Mouse (Mus musculus) lung, embryonic 16.5 days (tissue): ENCODE data around the gene Ahr. TPM values are rescaled to one million over a fixed set of nuclear protein-coding genes. Genes with fewer than 3 reads are reported as not detected.
A peak's percentile ranks its signal among the peaks of the same experiment; 100 is the strongest.

Source experiments
- ATAC-seq: fragments of 200-750 bp; cut with Nextera tagmentation; 2 replicates; pipeline ENCODE4 v1.8.0; 2017; ENCODE audit warnings: low read depth, mild to moderate bottlenecking, moderate library complexity
- H3K27ac ChIP-seq: fragments of 300-500 bp; sonication (generic); 2 replicates; pipeline ENCODE4 v1.5.1; 2014; ENCODE audit warnings: mild to moderate bottlenecking, control low read depth, low read length
- H3K27me3 ChIP-seq: fragments of 300-500 bp; sonication (generic); 2 replicates; pipeline ENCODE4 v1.6.1; 2014; ENCODE audit warnings: low read depth, low read length, mixed read lengths; ENCODE audit not compliant: control insufficient read depth, insufficient read depth
- H3K36me3 ChIP-seq: fragments of 300-500 bp; sonication (generic); 2 replicates; pipeline ENCODE4 v1.6.1; 2014; ENCODE audit warnings: low read length; ENCODE audit not compliant: control insufficient read depth, insufficient read depth
- H3K4me1 ChIP-seq: fragments of 300-500 bp; sonication (generic); replicated peaks from 2 replicates; pipeline ENCODE4 v1.6.1; 2014; ENCODE audit warnings: low read length, mixed read lengths; ENCODE audit not compliant: control insufficient read depth, insufficient read depth
- H3K4me2 ChIP-seq: fragments of 300-500 bp; sonication (generic); 2 replicates; pipeline ENCODE4 v1.6.1; 2014; ENCODE audit warnings: low read depth, low read length, control low read depth
- H3K4me3 ChIP-seq: fragments of 300-500 bp; sonication (generic); 2 replicates; pipeline ENCODE4 v1.5.1; 2014; ENCODE audit warnings: mild to moderate bottlenecking, low read length, control low read depth
- H3K9ac ChIP-seq: fragments of 300-500 bp; sonication (generic); 2 replicates; pipeline ENCODE4 v1.6.1; 2014; ENCODE audit warnings: low read length, control low read depth
- H3K9me3 ChIP-seq: fragments of 300-500 bp; sonication (generic); 2 replicates; pipeline ENCODE4 v1.6.1; 2016; ENCODE audit warnings: low read length; ENCODE audit not compliant: control insufficient read depth
- WGBS: fragments of 180-500 bp; shearing (Covaris S2); extraction: QIAGEN DNeasy Blood & Tissue Kit; methylation state at CpG from one replicate; pipeline ENCODE4 v1.1.7; 2014; 5-methylcytosine and 5-hydroxymethylcytosine counted together
- polyA plus RNA-seq: library from polyadenylated mRNA; unstranded; fragments of >200 nt; fragmentation: Nextera tagmentation; extraction: Ambion mirVana; gene quantifications from 2 replicates; pipeline ENCODE4 v1.2.1, GENCODE M21; 2015

The Ahr gene
- polyA plus RNA-seq, result 22.1 and 23.1 TPM in 2 replicates

DNA sequence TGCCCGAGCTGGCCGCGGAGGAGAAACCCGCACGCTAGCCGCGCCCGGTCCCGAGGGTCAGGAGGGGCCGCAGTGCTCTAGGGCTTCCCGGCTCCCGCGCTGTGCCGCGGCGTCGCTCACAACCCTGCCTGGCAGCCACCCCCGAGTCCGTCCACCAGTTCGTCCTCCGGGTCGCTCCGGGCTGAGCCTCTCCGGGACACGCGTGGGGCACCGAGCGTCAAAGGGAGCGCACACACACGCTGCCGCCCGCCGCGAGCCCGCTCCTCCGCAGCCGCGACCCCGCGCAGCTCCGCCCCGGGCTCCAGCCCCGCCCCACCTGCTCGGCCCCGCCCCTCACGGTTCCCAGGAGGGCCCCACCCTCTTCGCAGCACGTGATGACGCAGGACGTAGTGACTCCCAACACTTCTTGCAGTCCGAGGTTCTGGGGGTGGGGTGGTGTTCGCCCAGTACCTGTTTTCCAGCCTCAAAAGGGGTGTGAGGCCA lies at the start of gene Ahr:
TSS of gene Ahr (minus strand) at position 285 of the 483 bp plus-strand sequence.
- no peaks in the 10 kb centered on the region for H3K9me3 ChIP-seq
- H3K36me3 ChIP-seq, result no peaks in the 10 kb centered on the region
- peak within 1 kb of the TSS; percentile 73 for H3K4me3 ChIP-seq
- no peaks in the 10 kb centered on the region; the same call in 1 of the 2 replicates for H3K4me1 ChIP-seq
- 0% methylated on average over 38 of the region's 52 CpGs for WGBS
- peak within 1 kb of the TSS; percentile 85 for H3K27ac ChIP-seq
- peak; percentile 97 for ATAC-seq
- peak within 1 kb of the TSS; percentile 94 for H3K4me2 ChIP-seq
- H3K27me3 ChIP-seq, result no peaks in the 10 kb centered on the region
- H3K9ac ChIP-seq, result peak within 1 kb of the TSS; percentile 77

DNA sequence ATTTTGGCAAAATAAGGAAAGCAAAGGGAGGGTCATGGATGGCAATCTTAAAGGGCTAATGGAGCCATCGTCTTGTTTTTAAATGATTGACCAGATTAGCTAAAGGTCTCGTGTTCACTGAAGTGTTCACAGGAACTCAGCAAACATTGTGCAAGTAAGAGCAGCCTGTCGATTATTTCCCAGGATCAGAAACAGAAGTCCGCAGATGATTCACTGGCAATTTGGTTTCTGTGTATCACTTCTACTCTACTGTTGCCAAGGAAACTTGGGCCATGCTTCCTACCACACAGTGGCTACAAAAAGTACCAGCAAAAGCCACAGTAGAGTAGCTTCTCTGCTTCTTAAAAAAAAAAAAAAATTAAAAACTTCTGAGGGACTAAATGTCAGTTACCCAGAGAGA lies 44.0 kb upstream of the Ahr start:
- Histone ChIP-seq H3K9me3 (no peaks in the 10 kb centered on the region), H3K36me3 (no peaks in the 10 kb centered on the region), H3K9ac (no peak overlapping the region), H3K27ac (no peak overlapping the region), H3K4me1 (no peaks in the 10 kb centered on the region), H3K4me2 (no peak overlapping the region), H3K27me3 (no peaks in the 10 kb centered on the region), H3K4me3 (no peak overlapping the region)
- no peak for ATAC-seq
- WGBS, result 51% methylated on average over 4 of the region's 4 CpGs

GRCm38 (mm10) chr12:35576107-35576506 lies 41.3 kb upstream of the Ahr start:
- Histone ChIP-seq H3K27ac (no peak overlapping the region), H3K36me3 (no peaks in the 10 kb centered on the region), H3K9me3 (no peaks in the 10 kb centered on the region), H3K9ac (no peak overlapping the region), H3K4me1 (no peaks in the 10 kb centered on the region), H3K4me2 (no peak overlapping the region), H3K4me3 (no peak overlapping the region), H3K27me3 (no peaks in the 10 kb centered on the region)
- ATAC-seq, result no peak
- WGBS, result 73% methylated on average over 4 of the region's 4 CpGs

DNA sequence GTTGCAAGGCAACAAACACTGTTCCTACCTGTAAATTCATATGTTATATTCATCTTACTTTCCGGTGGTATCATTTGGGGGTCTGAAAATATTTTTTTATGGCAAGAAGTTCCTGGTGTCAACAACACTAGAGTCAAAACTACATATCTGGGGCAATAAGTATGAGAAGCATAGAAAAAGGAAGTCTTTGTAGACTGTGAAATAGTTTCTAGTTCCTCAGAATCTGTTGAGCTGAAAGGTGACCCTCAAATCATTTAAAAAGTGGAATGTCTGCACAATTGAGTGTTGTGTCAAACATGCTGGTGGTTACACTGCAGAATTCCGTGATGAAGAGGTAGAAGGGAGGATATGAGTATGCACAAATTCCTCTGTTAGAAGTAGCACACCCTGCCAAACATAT lies 38.9 kb upstream of the Ahr start:
- Histone ChIP-seq H3K9ac (no peak overlapping the region), H3K36me3 (no peaks in the 10 kb centered on the region), H3K9me3 (no peaks in the 10 kb centered on the region), H3K27ac (0 out of 2 replicates have a peak overlapping the region, but pooled peaks have one; percentile 17), H3K27me3 (no peaks in the 10 kb centered on the region), H3K4me3 (no peak overlapping the region), H3K4me2 (no peak overlapping the region), H3K4me1 (no peaks in the 10 kb centered on the region)
- WGBS, result 38% methylated on average over 2 of the region's 2 CpGs
- no peak; the same call in 1 of the 2 replicates for ATAC-seq

DNA sequence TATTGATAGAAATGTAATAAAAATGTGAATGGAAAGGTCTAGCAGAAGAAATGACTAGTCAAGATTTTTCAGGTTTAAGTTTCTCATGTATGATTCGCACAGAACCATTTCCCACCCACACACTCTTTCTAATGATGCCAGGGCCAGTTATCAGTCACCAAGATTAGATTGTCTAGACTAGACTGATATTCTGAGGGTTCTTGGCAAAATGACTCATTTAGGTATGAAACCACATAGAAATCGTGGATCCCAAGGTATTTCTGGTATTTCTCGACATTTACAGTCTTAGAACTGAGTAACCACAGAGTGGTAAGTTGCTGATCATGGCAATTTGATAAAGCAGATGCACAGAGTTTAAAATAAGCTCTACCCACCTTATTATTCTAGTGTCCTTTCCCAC lies 28.0 kb upstream of the Ahr start:
- no peaks in the 10 kb centered on the region for H3K27me3 ChIP-seq
- no peaks in the 10 kb centered on the region for H3K9me3 ChIP-seq
- H3K36me3 ChIP-seq, result no peaks in the 10 kb centered on the region
- no peak overlapping the region for H3K9ac ChIP-seq
- H3K27ac ChIP-seq, result no peak overlapping the region
- no peak overlapping the region for H3K4me2 ChIP-seq
- 69% methylated on average over 3 of the region's 3 CpGs for WGBS
- no peaks in the 10 kb centered on the region for H3K4me1 ChIP-seq
- ATAC-seq, result no peak
- H3K4me3 ChIP-seq, result no peak overlapping the region

DNA sequence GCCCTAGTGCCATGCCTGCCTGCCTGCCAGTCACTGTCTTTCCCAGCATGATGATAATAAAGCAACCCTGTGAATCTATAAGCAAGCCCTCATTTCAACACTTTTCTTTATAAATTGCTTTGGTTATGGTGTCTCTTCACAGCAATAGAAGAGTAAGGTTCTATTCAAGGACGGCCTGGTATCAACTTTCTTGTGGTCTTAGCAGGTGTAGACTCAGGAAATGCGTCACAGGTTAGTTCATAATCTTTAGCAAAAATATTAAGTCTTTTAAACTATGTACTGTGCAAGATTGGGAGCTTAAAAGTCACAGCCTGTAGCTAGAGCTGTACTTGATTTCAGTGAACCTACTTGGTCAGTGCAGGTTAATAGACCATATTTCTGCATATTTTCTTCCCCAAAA lies 24.0 kb upstream of the Ahr start:
- no peaks in the 10 kb centered on the region for H3K36me3 ChIP-seq
- H3K4me2 ChIP-seq, result no peak overlapping the region
- no peaks in the 10 kb centered on the region for H3K9me3 ChIP-seq
- H3K27me3 ChIP-seq, result no peaks in the 10 kb centered on the region
- no peak for ATAC-seq
- H3K9ac ChIP-seq, result no peak overlapping the region
- no peak overlapping the region for H3K4me3 ChIP-seq
- H3K27ac ChIP-seq, result no peak overlapping the region
- H3K4me1 ChIP-seq, result no peaks in the 10 kb centered on the region
- WGBS, result 83% methylated on average over 2 of the region's 2 CpGs

- H3K36me3 ChIP-seq, result no peaks in the 10 kb centered on the region
- 61% methylated on average over 6 of the region's 6 CpGs for WGBS
- no peaks in the 10 kb centered on the region for H3K4me1 ChIP-seq
- H3K27me3 ChIP-seq, result no peaks in the 10 kb centered on the region
- no peak overlapping the region for H3K4me2 ChIP-seq
- no peaks in the 10 kb centered on the region for H3K9me3 ChIP-seq
- H3K27ac ChIP-seq, result no peak overlapping the region
- no peak overlapping the region for H3K4me3 ChIP-seq
- H3K9ac ChIP-seq, result no peak overlapping the region
- peak; percentile 51 for ATAC-seq
Observed at GRCm38 (mm10) chr12:35555925-35556324, 21.1 kb upstream of the Ahr start.

DNA sequence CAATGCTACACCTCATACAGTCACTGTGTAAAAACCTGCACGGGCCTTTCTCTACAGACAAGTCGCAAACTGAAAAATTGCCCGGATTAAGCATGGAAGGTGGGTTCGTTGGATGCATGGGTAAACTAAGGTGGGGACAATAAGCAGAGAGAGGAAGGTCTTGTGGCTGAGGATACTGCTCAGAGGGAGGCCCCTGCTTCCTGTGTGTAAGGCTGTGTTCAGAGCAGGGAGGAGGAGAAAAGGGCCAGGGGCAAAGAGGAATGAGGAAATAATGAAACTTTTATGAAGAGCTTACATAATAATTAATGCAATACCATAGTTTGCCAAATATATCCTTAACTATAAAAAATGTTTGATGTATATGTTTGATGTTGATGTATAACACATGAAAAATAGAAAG lies 19.5 kb upstream of the Ahr start:
- H3K27me3 ChIP-seq, result no peaks in the 10 kb centered on the region
- H3K9ac ChIP-seq, result no peak overlapping the region
- no peaks in the 10 kb centered on the region for H3K36me3 ChIP-seq
- H3K4me2 ChIP-seq, result no peak overlapping the region
- WGBS, result 85% methylated on average over 4 of the region's 4 CpGs
- H3K4me3 ChIP-seq, result no peak overlapping the region
- no peaks in the 10 kb centered on the region for H3K9me3 ChIP-seq
- H3K4me1 ChIP-seq, result no peaks in the 10 kb centered on the region
- no peak for ATAC-seq
- no peak overlapping the region for H3K27ac ChIP-seq

DNA sequence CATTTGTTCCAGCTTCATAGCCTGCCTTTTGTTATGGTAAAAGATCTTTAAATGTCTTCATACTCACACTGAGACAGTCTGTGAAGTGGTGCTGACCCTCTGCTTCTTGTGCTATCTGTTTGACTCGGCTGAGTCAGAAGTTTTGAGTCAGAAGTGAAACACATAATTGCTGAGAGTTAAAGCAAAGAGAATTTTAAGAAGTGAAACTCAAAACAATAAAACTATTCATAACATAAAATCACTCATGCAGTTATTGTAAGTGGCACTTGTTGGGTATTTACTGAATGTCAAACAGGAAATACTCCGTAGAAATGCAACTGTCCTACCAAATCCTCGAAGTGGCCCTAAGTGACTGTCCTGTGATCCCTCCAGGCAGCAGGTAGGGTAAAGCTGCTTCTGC lies 18.3 kb upstream of the Ahr start:
- WGBS, result 54% methylated on average over 3 of the region's 3 CpGs

GRCm38 (mm10) chr12:35550299-35550698 lies 15.5 kb upstream of the Ahr start:
- Histone ChIP-seq H3K4me3 (no peak overlapping the region), H3K4me2 (no peak overlapping the region), H3K36me3 (no peaks in the 10 kb centered on the region), H3K27me3 (no peaks in the 10 kb centered on the region), H3K27ac (no peak overlapping the region), H3K9me3 (no peaks in the 10 kb centered on the region), H3K9ac (no peak overlapping the region), H3K4me1 (no peaks in the 10 kb centered on the region)
- no peak for ATAC-seq

More for the DNA sequence above, 18.3 kb upstream of the Ahr start:
- Histone ChIP-seq H3K4me1 (no peaks in the 10 kb centered on the region), H3K9me3 (no peaks in the 10 kb centered on the region), H3K4me2 (no peak overlapping the region), H3K9ac (no peak overlapping the region), H3K36me3 (no peaks in the 10 kb centered on the region), H3K27me3 (no peaks in the 10 kb centered on the region), H3K4me3 (no peak overlapping the region), H3K27ac (no peak overlapping the region)
- ATAC-seq, result no peak
